Mouse (Mus musculus): Measurements from ENCODE around the gene Lrrc20. TPM values are rescaled to one million over a fixed set of nuclear protein-coding genes. Genes with fewer than 3 reads are reported as not detected.
"Not testable (repeated sequence)": the region's sequence is repeated elsewhere in the genome, so short reads cannot be mapped to it uniquely, and the experiment has no call there.

Gene Lrrc20
- total RNA-seq (2014; fragmentation: Nextera tagmentation) = 6.6 and 11.5 TPM in 2 replicates
- total RNA-seq (2017) = 4.8 and 5.6 TPM in 2 replicates

DNA sequence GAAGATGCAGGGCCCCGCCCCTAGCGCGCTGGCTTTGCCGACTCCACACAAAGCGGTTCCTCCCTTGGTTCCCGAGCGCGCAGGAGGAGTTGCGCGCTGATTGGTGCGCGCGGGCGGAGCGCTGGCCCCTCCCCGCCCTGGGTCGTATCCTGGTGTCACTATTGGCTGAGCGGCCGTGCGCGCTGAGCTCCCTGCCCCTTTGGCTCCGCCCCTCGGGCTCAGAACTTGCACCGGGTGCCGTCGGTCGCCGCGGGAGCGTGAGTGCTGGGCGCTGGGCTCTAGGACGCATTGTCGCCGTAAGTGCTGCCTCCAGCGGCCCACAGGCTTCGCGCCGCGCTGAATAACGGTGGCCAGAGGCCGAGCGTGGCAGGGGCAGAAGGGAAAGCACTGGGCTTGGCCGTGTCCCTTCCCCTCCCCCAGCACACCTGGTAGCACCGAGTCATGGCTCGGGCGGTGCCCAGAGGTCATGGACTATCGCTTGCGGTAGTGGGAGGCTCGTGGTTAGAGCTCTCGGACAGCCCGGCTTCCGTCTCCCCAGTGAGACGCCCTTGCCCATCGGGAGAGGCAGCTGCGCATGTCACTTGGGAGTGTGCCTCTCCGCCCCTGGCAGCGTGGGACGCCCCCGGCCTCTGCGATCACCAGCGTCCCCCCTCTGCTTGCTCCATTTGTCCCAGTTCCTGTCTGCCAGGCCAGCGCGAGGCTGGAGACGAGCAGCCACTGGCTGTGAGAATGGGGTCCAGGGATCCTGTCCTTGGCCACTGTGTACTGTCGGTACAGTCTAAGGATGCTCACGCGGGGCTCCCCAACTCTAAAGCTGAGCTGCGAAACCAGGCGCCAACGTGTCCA is at the start of gene Lrrc20:
Gene Lrrc20 (plus strand): TSS at position 208 of the 846 bp plus-strand sequence.
- ATAC-seq (replicated peaks; ENCODE audit: poor library complexity, severe bottlenecking) = peak; percentile 89

DNA sequence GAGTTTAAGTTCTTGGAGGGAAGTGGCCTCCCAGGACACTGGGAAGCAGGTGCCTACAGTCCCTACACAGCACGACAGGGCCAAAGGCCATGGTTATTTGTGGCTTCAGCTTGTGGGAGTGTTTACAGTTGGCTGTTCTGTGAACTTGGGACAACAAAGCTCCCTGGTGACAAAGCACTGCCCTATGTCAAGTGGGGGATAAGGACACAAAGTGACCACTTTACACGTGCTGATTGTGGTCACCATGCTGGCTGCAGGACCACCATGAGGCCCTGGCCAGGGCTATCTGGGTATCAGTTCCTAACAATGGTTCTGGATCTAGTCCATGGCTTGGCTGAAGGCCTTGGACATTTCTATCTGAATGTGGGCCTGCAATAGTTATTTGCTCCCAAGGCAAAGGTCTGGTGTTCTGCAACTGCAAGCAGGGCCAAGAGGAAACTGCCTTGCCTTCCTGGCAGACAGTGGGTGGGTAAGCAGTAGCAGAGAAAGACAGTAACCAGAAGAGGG is 49.3 kb upstream of the Lrrc20 start:
- ATAC-seq (replicated peaks; ENCODE audit: poor library complexity, severe bottlenecking) = no peak

DNA sequence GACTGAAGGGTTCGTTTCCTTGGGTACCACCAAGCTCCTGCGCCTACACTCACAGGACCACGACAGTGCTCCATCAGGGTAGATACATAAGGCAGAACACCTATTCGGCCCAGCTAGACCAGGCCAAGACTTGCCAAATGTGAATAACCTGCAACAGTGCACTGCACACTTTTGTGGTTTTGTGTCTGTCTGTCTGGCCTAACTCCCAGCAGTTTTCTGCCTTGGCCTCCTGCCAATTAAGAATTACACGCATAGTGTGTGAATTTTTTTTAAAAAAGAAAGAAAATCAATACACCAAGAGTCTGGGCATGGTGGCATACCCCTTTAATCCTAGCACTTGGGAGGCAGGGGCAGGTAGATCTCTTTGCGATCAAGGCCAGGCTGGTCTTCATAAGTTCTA is 47.6 kb upstream of the Lrrc20 start:
- ATAC-seq (replicated peaks; ENCODE audit: poor library complexity, severe bottlenecking) = no peak

DNA sequence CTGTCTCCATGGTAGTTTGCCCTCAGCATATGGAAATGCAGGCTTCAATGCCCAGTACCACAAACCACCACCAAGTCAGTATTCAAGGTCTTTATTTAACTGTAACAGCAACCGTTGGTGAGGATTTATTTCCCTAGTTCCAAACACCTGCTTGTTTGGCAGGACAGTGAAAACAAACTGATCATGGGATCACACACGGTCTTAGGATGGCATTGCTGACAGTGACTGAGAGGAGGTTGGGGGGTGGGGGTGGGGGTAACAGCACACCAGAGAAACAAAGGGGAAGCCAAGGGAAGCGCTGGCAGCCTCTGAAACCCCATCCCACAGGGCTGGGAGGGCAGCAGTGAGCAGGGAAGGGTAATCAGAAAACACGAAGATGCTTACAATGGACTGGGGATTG is 47.2 kb upstream of the Lrrc20 start:
- no peak for ATAC-seq (replicated peaks; ENCODE audit: poor library complexity, severe bottlenecking)

DNA sequence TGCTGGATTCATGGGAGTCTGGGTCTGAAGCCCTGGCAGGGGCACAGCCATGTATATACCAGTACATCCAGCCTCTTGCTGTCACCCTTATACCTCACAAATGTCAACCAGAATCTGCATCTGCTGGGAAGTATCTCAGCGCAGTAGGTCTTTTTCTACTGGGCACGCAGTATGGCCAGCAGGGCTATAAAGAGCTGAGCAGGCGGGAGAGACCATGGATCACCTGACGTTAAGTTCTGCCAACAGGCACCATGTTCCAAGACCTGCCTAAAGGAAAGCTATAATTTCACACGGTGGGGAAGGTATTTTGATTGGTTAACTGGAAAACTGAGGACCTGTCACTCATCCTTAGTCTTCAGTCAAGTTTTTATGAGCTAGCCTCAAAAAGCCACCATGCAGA is 46.6 kb upstream of the Lrrc20 start:
- no peak for ATAC-seq (replicated peaks; ENCODE audit: poor library complexity, severe bottlenecking)

DNA sequence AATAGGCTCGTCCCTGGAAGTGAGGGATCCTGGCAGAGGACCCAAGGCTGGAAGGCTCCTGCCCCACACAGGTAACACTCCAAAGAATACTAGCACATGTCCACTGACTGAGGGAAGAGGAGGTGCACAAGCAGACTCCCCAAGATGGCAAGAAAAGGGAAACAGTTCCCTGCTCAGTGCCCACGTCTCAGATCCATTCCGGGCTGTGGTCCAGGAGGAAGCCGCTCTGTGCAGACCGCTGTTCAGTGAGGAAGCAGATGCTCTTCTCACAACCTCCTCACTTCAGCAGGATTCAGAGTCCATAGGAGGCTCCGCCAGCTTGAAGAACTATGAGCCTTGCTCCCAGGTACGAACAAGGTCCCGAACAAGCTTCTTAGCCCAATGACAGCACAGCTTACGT is 44.2 kb upstream of the Lrrc20 start:
- no peak for ATAC-seq (replicated peaks; ENCODE audit: poor library complexity, severe bottlenecking)

DNA sequence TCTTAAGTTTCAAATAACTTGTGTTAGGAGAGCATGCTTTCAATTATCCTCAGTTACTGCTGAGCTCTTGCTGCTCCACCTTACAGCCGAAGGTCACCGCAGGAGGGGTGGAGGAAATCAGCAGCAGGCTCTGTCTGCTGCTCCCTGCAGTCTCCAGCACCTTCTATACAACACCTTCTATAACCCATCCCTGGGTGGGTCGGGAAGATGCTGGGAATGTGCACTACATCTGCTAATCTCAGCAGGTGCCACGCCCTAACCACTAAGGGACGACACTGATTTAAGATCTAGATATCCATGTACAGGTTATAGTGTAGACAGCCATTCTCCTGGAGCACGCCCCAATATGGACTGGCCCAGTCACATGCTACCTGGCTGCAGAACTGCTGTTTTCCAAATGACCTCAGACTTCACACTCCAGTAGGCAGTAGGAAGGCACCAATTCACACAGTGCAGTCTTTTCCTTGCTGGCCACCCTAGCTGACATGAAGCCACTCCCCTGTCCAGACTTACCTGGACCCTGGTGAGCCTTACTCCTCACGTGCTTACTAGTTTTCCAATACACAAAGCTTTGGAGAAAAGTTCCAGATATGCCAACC is 35.3 kb upstream of the Lrrc20 start:
- ATAC-seq (replicated peaks; ENCODE audit: poor library complexity, severe bottlenecking) = no peak

DNA sequence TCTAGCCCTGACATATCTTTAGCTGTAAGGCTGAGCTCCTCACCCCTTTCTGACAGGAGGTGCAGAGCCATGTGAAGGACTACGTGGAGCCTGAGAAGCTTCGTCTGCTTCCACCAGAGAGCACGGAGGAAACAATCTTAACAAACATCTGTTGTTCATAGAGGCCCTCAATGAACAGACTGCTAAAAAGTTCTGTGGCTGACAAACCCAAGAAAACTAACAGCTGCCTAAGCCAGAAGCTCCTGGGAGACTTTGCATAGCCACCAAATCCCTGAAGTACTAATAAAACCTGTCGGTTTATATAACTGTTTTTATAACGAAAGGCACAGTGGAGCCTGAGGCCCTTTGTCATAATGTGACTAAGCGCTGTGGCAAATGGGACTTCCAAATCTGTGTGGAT is 32.1 kb upstream of the Lrrc20 start:
- no peak for ATAC-seq (replicated peaks; ENCODE audit: poor library complexity, severe bottlenecking)

DNA sequence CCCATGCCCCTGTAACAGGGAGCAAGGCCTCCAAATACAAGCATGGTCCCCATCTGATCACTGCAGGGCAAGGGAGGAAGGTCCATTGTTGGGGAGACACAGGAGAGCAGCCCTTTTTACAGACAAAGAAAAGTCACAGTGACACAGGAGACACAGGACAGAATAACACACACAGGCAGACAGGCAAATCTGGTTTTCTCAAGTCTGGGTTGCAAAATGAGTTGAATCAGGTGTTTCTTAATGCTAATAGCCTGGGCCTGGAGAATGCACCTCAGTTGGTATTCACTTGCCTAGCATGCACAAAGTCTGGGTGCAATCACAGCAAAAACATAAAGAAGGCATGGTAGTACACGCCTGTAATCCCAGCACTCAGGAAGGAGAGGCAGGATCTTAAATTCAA is 31.7 kb upstream of the Lrrc20 start:
- ATAC-seq (replicated peaks; ENCODE audit: poor library complexity, severe bottlenecking) = no peak

DNA sequence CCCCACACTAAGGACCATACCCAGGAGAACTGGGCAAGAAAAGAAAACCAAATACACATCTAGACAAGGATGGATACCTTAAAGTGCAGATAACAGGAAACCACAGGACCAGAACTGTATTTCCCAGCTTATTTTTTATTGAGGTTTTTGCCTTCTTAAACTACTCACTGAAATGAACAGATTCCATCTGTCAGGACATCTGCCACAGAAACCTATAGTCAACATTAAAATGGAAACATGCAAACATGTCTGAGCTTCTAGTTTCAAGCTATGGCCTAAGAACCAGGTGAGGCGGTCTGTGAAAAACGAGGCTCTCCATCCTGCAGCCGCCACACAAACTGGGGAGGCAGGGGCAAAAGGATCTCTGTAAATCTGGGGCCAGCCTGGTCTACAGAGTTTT is 30.6 kb upstream of the Lrrc20 start:
- no peak for ATAC-seq (replicated peaks; ENCODE audit: poor library complexity, severe bottlenecking)

DNA sequence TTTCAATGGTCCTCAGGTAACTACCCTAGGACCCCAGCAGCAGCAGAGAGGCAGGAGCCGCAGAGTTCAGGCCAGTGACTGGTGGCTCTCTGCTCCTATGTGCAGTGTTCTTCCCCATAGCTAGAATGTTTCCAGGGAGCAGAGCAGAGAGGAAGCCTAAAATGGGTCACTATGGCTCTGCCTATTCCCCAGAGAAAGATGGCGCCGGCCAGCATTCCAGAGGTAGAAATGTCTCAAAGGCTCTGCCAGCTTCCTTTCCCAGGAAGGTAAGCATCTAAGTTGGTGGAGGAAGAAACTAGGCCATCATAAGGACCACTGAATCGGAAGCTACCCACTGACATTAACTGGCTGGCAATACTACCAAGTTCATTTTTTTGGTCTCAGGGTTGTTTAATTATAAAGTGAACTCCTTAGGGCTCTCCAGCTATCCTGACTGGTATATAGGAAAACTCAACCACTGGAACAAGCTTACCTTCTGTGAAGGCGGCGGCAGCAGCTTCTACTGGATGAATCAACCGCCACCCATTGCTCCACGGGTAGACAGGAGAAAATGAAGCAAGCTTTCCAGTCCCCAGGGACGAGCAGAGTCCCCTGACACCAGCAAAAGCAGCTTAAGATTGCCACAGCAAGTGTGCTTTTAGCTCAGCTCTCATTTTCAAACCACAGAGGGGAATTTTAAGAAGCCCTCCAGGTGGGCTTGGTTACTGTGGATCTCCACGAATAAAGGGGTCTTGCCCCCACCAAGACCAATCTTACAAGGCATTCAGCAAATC is 27.8 kb upstream of the Lrrc20 start:
- no peak for ATAC-seq (replicated peaks; ENCODE audit: poor library complexity, severe bottlenecking)

DNA sequence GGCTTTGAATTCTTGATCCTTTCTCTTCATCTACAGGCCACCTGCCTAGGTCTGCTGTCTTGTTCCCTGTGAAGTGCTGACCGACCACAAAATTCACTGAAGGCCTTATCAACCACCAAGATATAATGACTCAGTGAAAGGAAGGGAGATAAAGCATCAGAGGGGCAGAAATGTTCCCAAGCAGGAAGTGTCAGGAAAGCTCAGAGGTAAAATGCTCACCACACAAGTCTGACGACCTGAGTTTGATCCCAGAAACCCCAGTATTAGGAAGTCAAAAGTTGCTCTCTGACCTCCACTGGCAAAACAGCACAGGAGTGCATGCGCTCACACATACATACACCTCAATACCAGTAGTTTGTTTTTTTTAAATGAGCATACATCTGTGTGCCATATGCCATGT is 26.8 kb upstream of the Lrrc20 start:
- no peak for ATAC-seq (replicated peaks; ENCODE audit: poor library complexity, severe bottlenecking)

DNA sequence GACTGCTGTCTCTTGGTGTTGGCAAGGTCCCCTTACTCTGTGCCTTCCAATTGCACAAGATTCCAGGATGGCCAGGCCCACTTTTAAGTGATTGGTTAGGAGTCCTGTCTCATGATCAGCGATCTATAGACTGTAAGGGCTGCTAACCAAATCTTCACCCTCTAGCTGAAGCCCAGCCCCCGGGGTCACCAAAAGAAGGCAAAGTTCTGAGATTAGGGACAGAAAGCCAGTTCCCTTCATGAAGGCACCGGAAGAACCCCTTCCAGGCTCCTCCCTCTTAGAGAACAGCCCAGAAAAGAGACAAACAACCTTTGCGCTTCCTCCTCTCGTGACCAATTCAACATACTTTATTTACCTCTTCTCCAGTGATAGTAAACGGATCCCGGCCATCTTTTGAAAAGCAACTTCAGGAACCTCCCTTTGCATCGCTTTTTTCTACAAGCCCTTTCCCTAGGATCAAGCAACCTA is 24.1 kb upstream of the Lrrc20 start:
- peak; percentile 61 for ATAC-seq (replicated peaks; ENCODE audit: poor library complexity, severe bottlenecking)

DNA sequence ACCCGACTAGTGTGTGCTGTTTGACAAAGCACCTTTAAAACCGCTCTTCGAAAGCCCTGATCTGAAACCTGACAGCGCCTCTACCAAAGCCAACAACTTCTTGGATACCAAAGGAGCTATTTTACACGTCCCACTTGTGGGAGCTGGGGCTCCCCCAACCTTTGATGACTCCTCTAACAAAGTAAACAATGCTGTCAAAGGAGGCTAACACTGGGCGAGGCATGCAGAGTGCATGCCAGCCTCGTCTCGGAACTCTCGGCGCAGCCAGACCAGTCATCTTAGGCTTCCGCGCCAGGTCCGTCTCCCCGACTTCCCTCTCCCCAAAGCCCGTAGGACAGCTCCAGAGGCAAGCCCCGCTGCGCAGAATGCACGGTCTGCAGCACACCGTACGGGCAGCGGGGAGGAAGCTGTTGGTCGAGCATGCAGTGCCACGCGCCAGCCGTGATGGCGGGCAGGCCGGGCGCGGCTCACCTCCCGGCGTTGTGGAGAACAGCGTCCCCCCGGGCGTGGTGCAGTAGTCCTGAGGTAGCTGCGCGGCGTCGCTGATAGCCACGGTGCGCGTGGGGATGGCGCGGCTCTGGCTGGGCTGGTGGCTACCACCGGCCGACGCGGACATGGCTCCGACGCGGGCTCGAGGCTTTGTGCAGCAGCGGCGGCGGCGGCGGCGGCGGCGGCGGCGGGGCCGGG is 23.5 kb upstream of the Lrrc20 start:
- ATAC-seq (replicated peaks; ENCODE audit: poor library complexity, severe bottlenecking) = peak; percentile 10

DNA sequence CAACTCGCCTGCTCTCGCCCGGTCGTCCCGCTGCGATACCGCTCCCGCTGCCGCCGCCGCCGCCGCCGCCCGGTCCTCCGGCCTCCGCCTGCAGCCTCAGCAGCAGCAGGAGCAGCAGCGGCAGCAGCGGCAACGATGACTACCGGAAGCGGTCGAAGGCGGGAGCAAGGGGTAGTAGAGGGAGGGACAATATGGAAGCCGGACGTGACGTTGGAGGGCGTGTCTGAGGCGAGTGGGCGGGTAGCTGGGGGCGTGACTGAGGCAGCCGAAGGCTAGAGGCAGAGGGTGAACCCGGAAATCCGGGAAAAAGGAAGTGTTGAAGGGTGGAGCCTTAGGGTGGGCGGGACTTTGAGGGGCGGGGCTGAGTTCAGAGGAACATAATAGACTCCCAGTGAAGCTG is 23.0 kb upstream of the Lrrc20 start, which contains the start of gene Eif4ebp2:
Gene Eif4ebp2 (minus strand): TSS at position 17 of the 400 bp plus-strand sequence.
- ATAC-seq (replicated peaks; ENCODE audit: poor library complexity, severe bottlenecking) = peak; percentile 96

DNA sequence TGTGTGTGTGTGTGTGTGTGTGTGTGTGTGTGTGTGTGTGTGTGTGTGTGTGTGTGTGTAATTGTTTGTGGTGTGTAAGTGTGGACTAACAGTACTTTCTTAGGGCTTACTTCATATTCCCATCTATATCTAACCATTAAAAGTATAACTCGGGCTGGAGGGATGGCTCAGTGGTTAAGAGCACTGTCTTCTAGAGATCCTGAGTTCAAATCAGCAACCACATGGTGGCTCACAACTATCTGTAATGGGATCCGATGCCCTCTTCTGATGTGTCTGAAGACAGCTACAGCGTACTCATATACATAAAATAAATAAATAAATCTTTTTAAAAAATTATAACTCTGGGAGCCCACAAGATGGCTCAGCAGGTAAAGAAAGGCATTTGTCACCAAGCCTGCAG is 22.4 kb upstream of the Lrrc20 start:
- ATAC-seq (replicated peaks; ENCODE audit: poor library complexity, severe bottlenecking) = not testable (repeated sequence)

DNA sequence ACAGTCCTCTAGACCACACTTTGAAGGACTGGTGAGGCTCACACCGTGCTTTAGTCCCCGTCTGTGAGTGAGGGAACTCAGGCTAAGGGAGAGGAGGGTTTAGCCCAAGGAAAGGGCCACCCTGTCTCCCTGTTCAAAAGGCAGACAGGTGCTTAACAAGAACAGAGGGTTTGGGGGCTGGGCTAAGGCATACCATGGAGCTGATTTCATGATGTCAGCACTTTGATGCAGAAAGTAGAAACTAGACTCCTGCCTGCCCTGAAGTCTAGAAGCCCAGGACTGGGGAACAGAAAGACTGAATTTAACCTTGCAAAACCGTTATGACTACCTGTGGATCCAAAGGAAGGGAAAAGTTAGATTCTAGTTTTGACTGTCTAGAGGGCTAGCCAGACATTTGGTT is 18.4 kb upstream of the Lrrc20 start:
- ATAC-seq (replicated peaks; ENCODE audit: poor library complexity, severe bottlenecking) = no peak

DNA sequence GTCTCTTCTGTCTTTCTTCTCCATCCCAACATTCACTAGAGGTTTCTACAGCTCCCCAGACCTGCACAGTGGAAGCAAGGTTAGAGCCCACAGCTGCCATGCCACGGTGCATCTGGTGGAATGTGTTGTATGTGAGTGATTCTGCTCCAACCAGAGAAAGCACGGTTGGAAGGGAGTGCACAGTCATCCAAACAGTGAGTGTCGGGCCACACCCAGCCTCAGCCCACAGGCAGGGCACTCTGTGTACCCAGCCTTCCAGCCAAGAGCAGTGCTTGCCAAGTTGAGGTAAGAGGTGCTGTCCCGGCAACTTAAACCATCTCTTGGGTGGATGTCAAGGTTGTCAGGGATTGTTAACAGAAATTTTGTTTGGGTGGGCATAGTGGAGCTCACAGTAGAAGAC is 10.6 kb upstream of the Lrrc20 start:
- no peak for ATAC-seq (replicated peaks; ENCODE audit: poor library complexity, severe bottlenecking)

DNA sequence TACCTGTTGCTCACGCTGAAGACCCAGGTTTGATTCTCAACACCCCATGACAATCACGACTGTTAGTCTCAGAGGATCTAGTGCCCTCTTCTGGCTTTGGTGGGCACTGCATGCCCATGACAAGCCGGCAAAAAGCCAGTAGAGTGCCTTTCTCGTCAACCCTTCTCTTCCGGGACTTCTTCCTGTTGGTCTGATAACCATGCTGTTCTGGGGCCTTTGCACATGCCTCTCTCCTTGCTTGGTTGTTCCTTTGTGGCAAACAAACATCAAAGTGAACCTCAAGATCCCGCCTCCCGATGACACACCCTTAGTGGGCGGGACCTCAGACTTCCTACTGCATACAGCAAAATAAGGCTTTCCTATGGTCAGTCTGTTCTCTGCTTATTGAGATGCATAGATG is 9.4 kb upstream of the Lrrc20 start:
- peak; percentile 43 for ATAC-seq (replicated peaks; ENCODE audit: poor library complexity, severe bottlenecking)

DNA sequence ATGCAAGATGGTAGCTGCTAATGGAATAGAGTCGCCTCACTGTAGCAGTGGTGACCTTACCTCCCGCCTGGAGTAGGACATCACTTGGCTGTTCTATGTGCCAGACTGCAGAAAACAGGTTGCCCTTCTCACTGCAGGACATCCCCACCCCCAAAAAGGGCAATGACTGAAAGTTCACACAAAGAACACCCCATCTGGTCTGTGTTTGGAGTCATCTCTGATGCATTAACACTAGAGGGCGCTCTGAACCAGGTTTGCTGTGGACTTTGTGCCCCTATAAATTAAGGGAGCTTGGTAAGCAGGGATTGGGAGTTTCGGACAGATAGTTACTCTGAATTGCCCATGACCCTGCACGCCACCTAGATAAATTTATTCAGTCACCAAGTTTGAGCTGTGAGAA is 8.7 kb upstream of the Lrrc20 start:
- peak; percentile 63 for ATAC-seq (replicated peaks; ENCODE audit: poor library complexity, severe bottlenecking)

All from granulocyte monocyte progenitor cell, adult 5-6 weeks (primary cell).